Mouse (Mus musculus): ENCODE measurements around the gene Adamtsl4.
"Not testable (repeated sequence)": the region's sequence is repeated elsewhere in the genome, so short reads cannot be mapped to it uniquely, and the experiment has no call there.

- TF ChIP-seq CTCF (conservative IDR thresholded peaks at IDR 0.05; ENCODE audit: insufficient read depth, insufficient read length, low read depth, low read length); POLR2A (IDR thresholded peaks at IDR 0.05; ENCODE audit: low read depth, low read length): not testable (repeated sequence)
These were observed 33.3 kb downstream of the Adamtsl4 start for GRCm38 (mm10) chr3:95654371-95654770.
